Mouse (Mus musculus) E14TG2a.4 (cell line): ENCODE measurements around the gene Sprr2a2.
"Not testable (repeated sequence)": the region's sequence is repeated elsewhere in the genome, so short reads cannot be mapped to it uniquely, and the experiment has no call there.

ENCODE experiments used
- H3K27me3 ChIP-seq: 2 replicates; pipeline ENCODE4 v1.6.1; 2014; ENCODE audit warnings: low read length, control low read depth; ENCODE audit not compliant: insufficient read depth
- H3K36me3 ChIP-seq: 2 replicates; pipeline ENCODE4 v1.6.1; 2014; ENCODE audit warnings: low read length, control low read depth; ENCODE audit not compliant: insufficient read depth
- H3K4me1 ChIP-seq: replicated peaks from 2 replicates; pipeline ENCODE4 v1.6.1; 2014; ENCODE audit warnings: low read depth, low read length, control low read depth
- H3K4me3 ChIP-seq: replicated peaks from 2 replicates; pipeline ENCODE4 v1.5.1; 2014; ENCODE audit warnings: mild to moderate bottlenecking, low read length
- H3K9me3 ChIP-seq: 2 replicates; pipeline ENCODE4 v1.6.1; 2014; ENCODE audit warnings: low read length, control low read depth
- CTCF ChIP-seq: conservative IDR thresholded peaks from 2 replicates; pipeline ENCODE4 v1.5.1; 2014; ENCODE audit warnings: low read length
- NANOG ChIP-seq: IDR thresholded peaks from 2 replicates; pipeline ENCODE4 v1.6.1; 2014; ENCODE audit warnings: borderline replicate concordance, low read length, mixed read lengths
- POU5F1 ChIP-seq: IDR thresholded peaks from 2 replicates; pipeline ENCODE4 v1.6.1; 2014; ENCODE audit warnings: low read length, borderline replicate concordance

Gene Sprr2a2

GRCm38 (mm10) chr3:92215569-92215968, at the start of gene Sprr2a2, which contains the start of gene Sprr2a1:
Gene Sprr2a2, plus strand, starts transcription at chr3:92215920.
Gene Sprr2a1, plus strand, starts transcription at chr3:92215799.
- not testable (repeated sequence) for H3K4me3 ChIP-seq, H3K9me3 ChIP-seq, H3K4me1 ChIP-seq, H3K27me3 ChIP-seq, H3K36me3 ChIP-seq

DNA sequence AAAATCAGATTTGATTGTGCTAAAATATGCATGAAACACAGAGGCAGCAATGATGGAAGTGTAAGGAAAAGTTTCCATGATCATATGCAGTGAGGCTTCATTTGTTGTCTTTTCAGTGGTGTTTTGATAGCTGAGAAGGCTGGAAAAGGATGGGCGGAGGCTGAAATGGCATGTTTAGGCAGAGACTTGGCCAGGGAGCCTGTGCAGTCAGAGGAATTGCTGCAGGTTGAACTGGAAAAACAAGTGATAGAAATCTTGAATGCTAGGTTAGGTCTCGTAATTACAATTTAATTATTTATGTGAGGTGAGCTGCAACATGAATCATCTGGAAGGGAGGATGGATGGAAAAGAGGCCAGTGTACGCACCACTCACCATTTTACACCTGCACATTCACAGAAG, 45.9 kb upstream of the Sprr2a2 start:
- Histone ChIP-seq H3K9me3 (no peaks in the 10 kb centered on the region), H3K4me3 (no peak overlapping the region), H3K4me1 (no peaks in the 10 kb centered on the region), H3K27me3 (no peaks in the 10 kb centered on the region), H3K36me3 (no peaks in the 10 kb centered on the region)
- no peak for TF ChIP-seq CTCF
- no peak for TF ChIP-seq POU5F1
- TF ChIP-seq NANOG: no peak

- Histone ChIP-seq H3K9me3 (peaks cover 19% of the 10 kb centered on the region), H3K4me1 (no peaks in the 10 kb centered on the region), H3K4me3 (no peak overlapping the region), H3K27me3 (no peaks in the 10 kb centered on the region), H3K36me3 (no peaks in the 10 kb centered on the region)
- TF ChIP-seq CTCF (no peak), POU5F1 (no peak), NANOG (no peak)
These were observed 38.8 kb upstream of the Sprr2a2 start for GRCm38 (mm10) chr3:92176880-92177279.

DNA sequence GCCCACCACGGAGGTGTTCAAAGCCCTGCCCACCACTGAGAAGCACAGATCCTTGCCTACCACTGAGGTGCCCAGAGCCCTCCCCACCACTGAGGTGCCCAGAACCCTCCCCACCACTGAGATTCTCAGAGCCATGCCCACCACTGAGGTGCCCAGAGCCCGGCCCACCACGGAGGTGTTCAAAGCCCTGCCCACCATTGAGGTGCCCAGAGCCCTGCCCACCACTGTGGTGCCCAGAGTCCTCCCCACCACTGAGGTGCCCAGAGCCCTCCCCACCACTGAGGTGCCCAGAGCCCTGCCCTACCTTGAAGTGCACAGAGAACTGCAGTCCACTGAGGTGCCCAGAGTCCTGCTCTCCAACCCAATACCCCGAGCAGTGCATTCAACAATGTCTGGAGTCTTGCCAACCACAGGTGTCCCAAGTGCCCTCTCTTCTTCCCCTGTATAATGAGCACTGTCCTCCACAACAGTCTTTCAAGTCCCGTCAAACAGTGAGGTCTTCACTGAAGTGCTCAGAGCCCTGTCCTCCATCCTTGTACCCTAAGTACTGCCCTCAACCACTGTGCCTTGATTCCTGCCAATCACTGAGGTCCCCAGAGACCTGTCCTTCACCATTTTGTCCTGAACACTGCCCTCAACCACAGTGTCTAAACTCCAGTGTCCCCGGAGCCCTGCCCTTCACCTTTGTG, 20.1 kb upstream of the Sprr2a2 start:
- Histone ChIP-seq H3K9me3 (peaks cover 36% of the 10 kb centered on the region), H3K4me1 (no peaks in the 10 kb centered on the region), H3K27me3 (no peaks in the 10 kb centered on the region), H3K36me3 (no peaks in the 10 kb centered on the region), H3K4me3 (no peak overlapping the region)
- no peak for TF ChIP-seq POU5F1
- no peak for TF ChIP-seq CTCF
- no peak for TF ChIP-seq NANOG

- H3K27me3 ChIP-seq: not testable (repeated sequence)
These were observed 4.4 kb upstream of the Sprr2a2 start for GRCm38 (mm10) chr3:92211133-92211925.

GRCm38 (mm10) chr3:92212059-92212458, 3.7 kb upstream of the Sprr2a2 start:
- not testable (repeated sequence) for H3K27me3 ChIP-seq, H3K36me3 ChIP-seq, H3K9me3 ChIP-seq, H3K4me1 ChIP-seq, H3K4me3 ChIP-seq

More at GRCm38 (mm10) chr3:92211133-92211925, 4.4 kb upstream of the Sprr2a2 start:
- H3K4me3 ChIP-seq, H3K4me1 ChIP-seq, H3K36me3 ChIP-seq, H3K9me3 ChIP-seq: not testable (repeated sequence)

- not testable (repeated sequence) for H3K4me3 ChIP-seq
These were observed 2.1 kb upstream of the Sprr2a2 start for GRCm38 (mm10) chr3:92213651-92214050.

DNA sequence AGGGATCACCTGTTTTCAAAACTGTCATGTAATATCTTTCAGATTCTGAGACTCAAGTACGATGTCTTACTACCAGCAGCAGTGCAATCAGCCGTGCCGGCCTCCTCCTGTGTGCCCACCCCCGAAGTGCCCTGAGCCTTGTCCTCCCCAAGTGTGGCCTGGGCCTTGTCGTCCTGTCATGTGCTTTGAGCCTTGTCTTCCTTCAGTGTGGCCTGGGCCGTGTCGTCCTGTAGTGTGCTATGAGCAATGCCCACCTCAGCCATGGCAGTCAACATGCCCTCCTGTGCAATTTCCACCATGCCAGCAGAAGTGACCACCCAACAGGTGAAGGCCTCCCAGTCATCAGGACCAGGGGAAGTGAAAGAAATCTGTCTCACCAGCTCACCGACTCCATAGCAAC, 3.3 kb downstream of the Sprr2a2 start:
- H3K4me1 ChIP-seq, H3K9me3 ChIP-seq, H3K36me3 ChIP-seq, H3K27me3 ChIP-seq, H3K4me3 ChIP-seq: not testable (repeated sequence)

More at GRCm38 (mm10) chr3:92213651-92214050, 2.1 kb upstream of the Sprr2a2 start:
- H3K4me1 ChIP-seq, H3K36me3 ChIP-seq, H3K27me3 ChIP-seq, H3K9me3 ChIP-seq: not testable (repeated sequence)

DNA sequence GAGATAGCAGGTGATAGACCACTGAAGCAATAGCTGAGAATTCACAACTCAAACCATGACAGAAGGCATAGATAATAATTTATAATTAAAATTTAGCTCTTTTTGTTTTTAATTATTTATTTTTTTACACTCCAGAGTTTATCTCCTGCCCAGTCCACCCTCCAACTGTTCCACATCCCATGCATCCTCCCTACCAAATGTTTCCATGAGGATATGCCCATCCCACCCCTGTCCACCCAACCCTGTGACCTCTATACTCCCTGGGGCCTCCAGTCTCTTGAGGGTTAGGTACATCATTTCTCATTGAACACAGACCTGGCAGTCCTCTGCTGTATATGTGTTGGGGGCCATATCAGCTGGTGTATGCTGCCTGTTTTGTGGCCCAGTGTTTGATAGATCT, 8.0 kb downstream of the Sprr2a2 start:
- not testable (repeated sequence) for H3K4me1 ChIP-seq, H3K27me3 ChIP-seq, H3K4me3 ChIP-seq, H3K9me3 ChIP-seq, H3K36me3 ChIP-seq

GRCm38 (mm10) chr3:92227410-92227809, 11.7 kb downstream of the Sprr2a2 start:
- not testable (repeated sequence) for H3K4me3 ChIP-seq, H3K9me3 ChIP-seq, H3K36me3 ChIP-seq, H3K27me3 ChIP-seq, H3K4me1 ChIP-seq

DNA sequence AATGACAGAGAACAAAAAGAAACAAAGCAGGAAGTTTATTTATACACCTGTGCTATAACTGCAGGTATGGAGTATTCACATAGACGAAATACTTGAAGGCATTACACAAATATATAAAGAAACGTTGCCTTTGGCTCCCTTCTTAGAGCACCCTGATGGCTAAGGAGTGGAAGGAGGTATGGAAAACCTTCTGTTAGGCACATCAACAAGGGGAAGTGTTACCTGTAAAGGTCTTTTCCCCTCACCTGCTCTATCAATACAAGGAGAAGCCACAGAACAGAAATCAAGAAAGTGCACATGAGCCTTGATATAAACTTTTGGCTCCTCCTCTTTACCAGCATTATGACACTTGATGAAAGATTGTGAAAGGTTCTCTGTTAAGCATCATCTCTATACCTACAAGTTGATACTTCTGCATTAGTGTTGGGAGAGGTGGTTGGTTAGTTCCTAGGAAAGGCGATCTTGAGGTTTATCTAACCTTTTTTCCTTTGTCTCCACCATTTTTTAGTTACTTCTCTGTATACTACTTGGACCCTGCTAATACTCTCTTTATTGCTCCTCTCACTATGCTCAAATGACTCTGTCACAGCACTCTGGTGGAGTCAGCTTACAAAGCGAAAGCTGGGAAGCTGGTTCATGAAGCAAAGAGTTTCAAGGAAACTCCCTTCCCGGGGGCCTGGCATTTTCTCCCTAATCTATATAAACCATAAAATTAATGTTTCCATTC, 20.9 kb downstream of the Sprr2a2 start:
- H3K9me3 ChIP-seq, H3K4me1 ChIP-seq, H3K27me3 ChIP-seq, H3K4me3 ChIP-seq, H3K36me3 ChIP-seq: not testable (repeated sequence)

- not testable (repeated sequence) for H3K4me3 ChIP-seq, H3K4me1 ChIP-seq, H3K27me3 ChIP-seq, H3K9me3 ChIP-seq, H3K36me3 ChIP-seq
These were observed 23.0 kb downstream of the Sprr2a2 start for GRCm38 (mm10) chr3:92238736-92239135.

- not testable (repeated sequence) for H3K9me3 ChIP-seq, H3K4me3 ChIP-seq, H3K36me3 ChIP-seq, H3K27me3 ChIP-seq, H3K4me1 ChIP-seq
These were observed 23.5 kb downstream of the Sprr2a2 start for GRCm38 (mm10) chr3:92239197-92239596.
